Comparison of ENCODE assay signal across 8 mouse cellular contexts in genomic region chr10:29338355-29339056, GRCm38 (mm10). TPM values are rescaled to one million over a fixed set of nuclear protein-coding genes. Genes with fewer than 3 reads are reported as not detected.
DNase-seq lines count a peak whose midpoint lies in the region; ATAC-seq lines count a peak whose summit lies in the region.

No protein-coding gene starts in this region.

- peak; percentile 82 for ATAC-seq in erythroid progenitor cell, adult 5-6 weeks (replicated peaks; ENCODE audit: low FRiP score, poor library complexity, severe bottlenecking)

- DNase-seq in urinary bladder, adult 2 months (ENCODE audit: low spot score), result peak; percentile 23
- DNase-seq in urinary bladder, postnatal 10 days (ENCODE audit: low spot score), result no peak
- DNase-seq in brain, adult 2 months (ENCODE audit: low read depth, low spot score), result peak; percentile 81
- peak; percentile 91 for DNase-seq in induced T-regulatory cell, adult 2 months (ENCODE audit: low read depth)
- peak; percentile 69 to 70 for DNase-seq in left cerebral cortex, postnatal 25 days (ENCODE audit: low spot score in 2 of 2)
- peak; percentile 37 to 61 for DNase-seq in natural killer cell, adult 2 months (ENCODE audit: low spot score in 2 of 2)
- DNase-seq in thymus, postnatal 10 days (ENCODE audit: low spot score in 2 of 2), result peak; percentile 32 to 60

- intact Hi-C loops in left cerebral cortex, postnatal 25 days (cut with DNase I), result no loop called here

RNA-seq across cellular contexts. Expression of gene Rnf146, which starts 23.7 kb away (rescaled TPM):
- polyA plus RNA-seq in urinary bladder, adult 2 months (2012; rRNA removed), result 63.8 and 67.7 TPM in 2 replicates
- total RNA-seq in erythroid progenitor cell, adult 5-6 weeks (2015; ENCODE audit: low replicate concordance), result 14.1 and 22.2 TPM in 2 replicates
- total RNA-seq in erythroid progenitor cell, adult 5-6 weeks (2017; ENCODE audit: low replicate concordance), result 23.5 and 32.1 TPM in 2 replicates
- total RNA-seq in left cerebral cortex, postnatal 25 days (2021), result 10 to 100 TPM; 93.6 to 95.2 TPM

RNA-seq across cellular contexts. Expression of gene Echdc1, which starts 25.5 kb away (rescaled TPM):
- 26.4 and 32.7 TPM in 2 replicates for polyA plus RNA-seq in urinary bladder, adult 2 months (2012; rRNA removed)
- total RNA-seq in erythroid progenitor cell, adult 5-6 weeks (2015; ENCODE audit: low replicate concordance), result 3.6 and 8.8 TPM in 2 replicates
- 4.1 and 7.0 TPM in 2 replicates for total RNA-seq in erythroid progenitor cell, adult 5-6 weeks (2017; ENCODE audit: low replicate concordance)
- 10 to 100 TPM; 24.2 to 26.5 TPM for total RNA-seq in left cerebral cortex, postnatal 25 days (2021)
